Mouse (Mus musculus) T-helper 17 cell (primary cell): ENCODE results near the gene Tmem132d.
"Not testable (repeated sequence)": the region's sequence is repeated elsewhere in the genome, so short reads cannot be mapped to it uniquely, and the experiment has no call there.

ENCODE experiments used
- in situ Hi-C, 2 experiments: fragments of 300-600 bp; cut with MboI, MseI; formaldehyde crosslinking; loops; 1 replicate in 1 of 2; 2 replicates in 1 of 2; pipeline ENCODE4 v1.15.1; 2025; ENCODE audit warnings: high pct_unique_total_duplicates in 2 of 2

Tmem132d gene

GRCm38 (mm10) chr5:127806850-127807249, 626.0 kb downstream of the Tmem132d start:
- in situ Hi-C loops, result no loop called here

DNA sequence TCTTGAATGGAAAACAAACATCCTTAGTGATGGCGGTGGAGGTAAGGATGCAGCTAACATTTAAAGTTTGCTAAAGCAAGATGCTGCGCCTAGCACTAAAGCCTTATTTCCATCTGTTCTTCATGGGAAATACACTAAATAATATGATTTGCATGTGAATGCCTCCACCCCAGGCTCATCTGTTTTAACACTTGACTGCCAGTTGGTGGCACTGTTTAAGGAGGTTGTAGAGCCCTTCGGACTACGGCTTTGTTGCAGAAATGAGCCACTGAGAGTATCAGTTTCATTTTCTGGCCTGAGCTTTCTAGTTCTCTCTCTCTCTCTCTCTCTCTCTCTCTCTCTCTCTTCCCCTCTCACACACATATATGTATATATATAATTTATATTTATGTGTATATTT, 632.0 kb downstream of the Tmem132d start:
- in situ Hi-C loops, result no loop called here

GRCm38 (mm10) chr5:127781221-127781620, 651.7 kb downstream of the Tmem132d start:
- in situ Hi-C loops, result no loop called here

GRCm38 (mm10) chr5:127775749-127776148, 657.1 kb downstream of the Tmem132d start:
- in situ Hi-C loops, result no loop called here

DNA sequence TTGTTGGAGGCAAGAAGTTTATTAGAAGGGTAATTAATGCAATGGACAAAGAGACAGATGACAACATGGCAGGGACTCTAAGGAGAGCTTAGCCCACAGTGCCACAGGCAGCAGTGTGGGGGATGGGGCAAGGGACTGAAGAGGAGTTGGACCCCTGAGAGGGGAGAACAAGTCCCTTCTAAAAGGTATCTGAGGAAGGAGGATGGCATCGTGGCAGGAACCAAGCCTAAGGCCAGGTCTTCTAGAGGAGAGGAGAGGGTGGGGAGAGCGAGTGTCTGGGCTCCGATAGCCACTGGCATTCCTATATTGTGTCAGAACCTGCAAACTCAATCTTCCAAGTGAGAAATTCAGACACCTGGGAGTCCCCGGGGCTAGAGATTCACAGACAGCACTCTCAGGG, 674.3 kb downstream of the Tmem132d start:
- in situ Hi-C loops, result no loop called here

DNA sequence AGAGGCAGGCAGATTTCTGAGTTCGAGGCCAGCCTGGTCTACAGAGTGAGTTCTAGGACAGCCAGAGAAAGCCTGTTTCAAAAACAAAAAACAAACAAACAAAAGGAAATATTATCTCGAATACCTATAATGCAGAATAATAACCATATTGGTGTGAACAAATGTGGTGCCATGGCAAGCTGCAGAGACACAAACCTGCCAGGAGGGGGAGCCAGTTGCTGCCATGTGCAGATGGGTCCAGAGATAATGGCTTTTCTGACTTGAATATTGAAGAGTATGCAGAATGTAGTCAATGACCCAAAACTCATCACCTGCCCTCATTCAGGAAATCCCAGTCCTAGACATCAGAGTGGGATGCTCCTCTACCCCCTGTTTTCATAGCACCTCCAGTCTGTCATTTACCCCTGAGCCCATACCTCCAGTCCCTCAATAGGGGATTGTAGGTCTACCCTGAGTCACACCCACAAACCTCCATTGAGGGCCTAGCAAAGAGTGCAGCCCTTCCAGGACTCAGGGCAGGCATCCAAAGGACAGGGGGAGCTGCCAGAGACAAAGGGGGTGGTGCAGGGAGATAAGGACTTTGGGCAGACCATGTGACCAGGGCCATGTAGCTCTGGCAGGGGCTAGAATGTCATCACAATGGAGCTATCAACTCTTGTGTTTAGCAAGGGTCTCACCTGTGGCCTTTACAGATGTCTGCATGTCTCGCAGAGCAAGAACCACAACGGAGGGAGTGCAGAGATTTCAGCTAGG, 676.0 kb downstream of the Tmem132d start:
- in situ Hi-C loops, result no loop called here

DNA sequence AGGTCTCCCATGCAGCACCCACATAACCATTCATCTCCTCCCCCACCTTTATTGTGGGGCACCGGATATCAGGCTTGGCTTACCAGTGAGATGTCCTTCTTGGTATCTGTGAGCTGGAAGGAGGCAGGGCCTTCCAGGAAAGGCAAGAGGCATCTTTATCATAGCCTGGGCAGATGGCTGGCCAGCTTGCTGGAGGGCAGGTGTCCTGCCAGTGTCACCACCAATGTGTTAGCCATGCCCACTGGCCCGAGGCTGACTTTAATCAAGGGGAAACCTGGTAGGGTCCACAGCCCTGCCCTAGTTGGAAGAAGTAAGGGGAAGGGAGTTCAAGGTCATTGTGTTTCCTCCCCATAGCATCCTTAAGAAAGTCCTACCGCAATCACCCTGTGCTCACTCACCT, 676.9 kb downstream of the Tmem132d start:
- in situ Hi-C loops, result no loop called here

GRCm38 (mm10) chr5:127755594-127755993, 677.3 kb downstream of the Tmem132d start:
- in situ Hi-C loops, result no loop called here

- in situ Hi-C loops, result no loop called here
Observed at GRCm38 (mm10) chr5:127751262-127751975, 681.5 kb downstream of the Tmem132d start.

DNA sequence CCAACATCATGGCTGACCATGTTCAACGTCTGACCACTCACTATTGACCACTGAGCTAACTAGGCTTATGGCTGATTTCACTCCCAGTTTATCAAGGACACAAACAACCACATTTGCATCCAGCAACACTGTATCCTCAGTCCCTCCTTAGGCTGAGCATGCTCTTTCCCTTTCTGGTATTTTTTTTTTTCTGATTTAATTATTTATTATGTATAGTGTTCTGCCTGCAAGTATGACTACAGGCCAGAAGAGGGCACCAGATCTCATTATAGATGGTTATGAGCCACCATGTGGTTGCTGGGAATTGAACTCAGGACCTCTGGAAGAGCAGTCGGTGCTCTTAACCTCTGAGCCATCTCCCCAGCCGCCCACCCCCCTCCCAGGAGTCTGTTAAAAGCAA, 683.3 kb downstream of the Tmem132d start:
- in situ Hi-C loops, result not testable (repeated sequence)

GRCm38 (mm10) chr5:127741331-127741730, 691.5 kb downstream of the Tmem132d start:
- in situ Hi-C loops, result no loop called here
